Mouse (Mus musculus): Measurements from ENCODE around the gene Cfap298. TPM values are rescaled to one million over a fixed set of nuclear protein-coding genes. Genes with fewer than 3 reads are reported as not detected.

The Cfap298 gene
- total RNA-seq (2021), result 10 to 100 TPM; 34.0 to 43.7 TPM
- long read RNA-seq, experiment 1, transcript Cfap298-201 (7 exons, 1,430 nt), result major isoform, 35 of 44 reads
- long read RNA-seq, experiment 1, partial matches to known transcripts, result 2 of 44 reads
- long read RNA-seq, experiment 1, other reads (novel, unspliced or antisense), result 7 of 44 reads
- long read RNA-seq, experiment 2, transcript Cfap298-201 (7 exons, 1,430 nt), result major isoform, 53 of 61 reads
- long read RNA-seq, experiment 2, partial matches to known transcripts, result 4 of 61 reads
- long read RNA-seq, experiment 2, other reads (novel, unspliced or antisense), result 4 of 61 reads

GRCm38 (mm10) chr16:90934687-90935328 is at the start of gene Cfap298:
Cfap298 (minus strand) TSS chr16:90935114.
- peak; percentile 93 for DNase-seq (ENCODE audit: low spot score in 2 of 2)
- Histone ChIP-seq H3K4me3 (peak within 1 kb of the TSS; percentile 86), H3K27ac (peak within 1 kb of the TSS; percentile 90)
- TF ChIP-seq CTCF (conservative IDR thresholded peaks at IDR 0.05), result no peak

- Histone ChIP-seq H3K4me3 (no peak overlapping the region), H3K27ac (peak overlapping the region; percentile 29; the same call in 1 of the 2 replicates)
- DNase-seq (ENCODE audit: low spot score in 2 of 2), result no peak
- no peak for TF ChIP-seq CTCF (conservative IDR thresholded peaks at IDR 0.05)
Observed at GRCm38 (mm10) chr16:90971004-90971403, 36.1 kb upstream of the Cfap298 start.

- peak overlapping the region; percentile 19; the same call in 1 of the 2 replicates for H3K27ac ChIP-seq
- H3K4me3 ChIP-seq, result no peak overlapping the region
- no peak for TF ChIP-seq CTCF (conservative IDR thresholded peaks at IDR 0.05)
- no peak for DNase-seq (ENCODE audit: low spot score in 2 of 2)
Observed at GRCm38 (mm10) chr16:90966241-90966640, 31.3 kb upstream of the Cfap298 start.

- Histone ChIP-seq H3K4me3 (no peak overlapping the region), H3K27ac (no peak overlapping the region)
- no peak for DNase-seq (ENCODE audit: low spot score in 2 of 2)
- TF ChIP-seq CTCF (conservative IDR thresholded peaks at IDR 0.05), result no peak
Observed at GRCm38 (mm10) chr16:90964302-90964701, 29.4 kb upstream of the Cfap298 start.

GRCm38 (mm10) chr16:90963866-90964265 is 29.0 kb upstream of the Cfap298 start:
- no peak for DNase-seq (ENCODE audit: low spot score in 2 of 2)
- no peak for TF ChIP-seq CTCF (conservative IDR thresholded peaks at IDR 0.05)
- Histone ChIP-seq H3K4me3 (no peak overlapping the region), H3K27ac (no peak overlapping the region)

GRCm38 (mm10) chr16:90963231-90963630 is 28.3 kb upstream of the Cfap298 start:
- DNase-seq (ENCODE audit: low spot score in 2 of 2), result no peak
- no peak for TF ChIP-seq CTCF (conservative IDR thresholded peaks at IDR 0.05)
- Histone ChIP-seq H3K4me3 (no peak overlapping the region), H3K27ac (no peak overlapping the region)

GRCm38 (mm10) chr16:90958301-90959085 is 23.6 kb upstream of the Cfap298 start:
- peak; percentile 35 to 83 for DNase-seq (ENCODE audit: low spot score in 2 of 2)
- H3K4me3 ChIP-seq, result no peak overlapping the region
- peak; percentile 24 for TF ChIP-seq CTCF (conservative IDR thresholded peaks at IDR 0.05)
- H3K27ac ChIP-seq, result peak overlapping the region; percentile 84

GRCm38 (mm10) chr16:90955494-90955893 is 20.6 kb upstream of the Cfap298 start:
- no peak overlapping the region for H3K27ac ChIP-seq
- DNase-seq (ENCODE audit: low spot score in 2 of 2), result no peak
- H3K4me3 ChIP-seq, result no peak overlapping the region
- no peak for TF ChIP-seq CTCF (conservative IDR thresholded peaks at IDR 0.05)

- TF ChIP-seq CTCF (conservative IDR thresholded peaks at IDR 0.05), result peak; percentile 56
- no peak overlapping the region for H3K27ac ChIP-seq
- H3K4me3 ChIP-seq, result no peak overlapping the region
- DNase-seq (ENCODE audit: low spot score in 2 of 2), result no peak
Observed at GRCm38 (mm10) chr16:90953770-90954169, 18.9 kb upstream of the Cfap298 start.

GRCm38 (mm10) chr16:90953147-90953546 is 18.2 kb upstream of the Cfap298 start:
- H3K4me3 ChIP-seq, result no peak overlapping the region
- no peak for TF ChIP-seq CTCF (conservative IDR thresholded peaks at IDR 0.05)
- no peak overlapping the region for H3K27ac ChIP-seq
- no peak for DNase-seq (ENCODE audit: low spot score in 2 of 2)

GRCm38 (mm10) chr16:90950354-90950963 is 15.5 kb upstream of the Cfap298 start:
- TF ChIP-seq CTCF (conservative IDR thresholded peaks at IDR 0.05), result 0 out of 2 replicates have a peak, but pooled peaks have one; percentile 2
- Histone ChIP-seq H3K4me3 (no peak overlapping the region), H3K27ac (no peak overlapping the region)
- no peak for DNase-seq (ENCODE audit: low spot score in 2 of 2)

GRCm38 (mm10) chr16:90946977-90947376 is 12.1 kb upstream of the Cfap298 start:
- TF ChIP-seq CTCF (conservative IDR thresholded peaks at IDR 0.05), result no peak
- no peak overlapping the region for H3K4me3 ChIP-seq
- no peak for DNase-seq (ENCODE audit: low spot score in 2 of 2)
- no peak overlapping the region for H3K27ac ChIP-seq

- TF ChIP-seq CTCF (conservative IDR thresholded peaks at IDR 0.05), result no peak
- Histone ChIP-seq H3K27ac (no peak overlapping the region), H3K4me3 (no peak overlapping the region)
- no peak for DNase-seq (ENCODE audit: low spot score in 2 of 2)
Observed at GRCm38 (mm10) chr16:90941246-90941645, 6.3 kb upstream of the Cfap298 start.
